Mouse (Mus musculus): ENCODE measurements around the gene Maged1. TPM values are rescaled to one million over a fixed set of nuclear protein-coding genes. Genes with fewer than 3 reads are reported as not detected.

The Maged1 gene
- 135 and 136 TPM in 2 replicates for polyA plus RNA-seq (2012; rRNA removed)

DNA sequence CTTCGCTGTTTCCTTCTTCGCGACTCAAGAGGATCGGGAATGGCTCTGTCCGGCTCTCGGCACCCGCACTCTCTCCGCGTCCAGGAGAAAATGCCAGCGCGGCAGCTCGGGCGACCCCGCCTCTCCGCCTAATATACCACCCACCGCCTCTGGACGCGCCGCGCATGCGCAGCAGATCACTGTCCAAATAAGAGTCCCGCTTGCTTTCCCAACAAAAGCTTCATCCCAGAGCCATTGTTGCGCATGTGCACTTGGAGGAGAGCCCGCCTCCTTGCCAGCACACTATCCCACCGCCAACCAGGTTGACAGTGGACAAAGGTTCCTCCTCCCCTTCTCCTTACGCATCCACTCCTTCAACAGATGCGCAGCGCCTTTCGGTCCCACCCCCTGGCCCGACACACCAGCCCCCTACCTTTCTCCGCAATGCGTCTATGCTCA lies at the start of gene Maged1:
Maged1 (minus strand) TSS at position 226 of the 438 bp plus-strand sequence.

Other genes starting within 250 kb of the Maged1 start
- gene Fam90a1b, start 175.4 kb downstream of the Maged1 start, polyA plus RNA-seq (2012; rRNA removed): not detected in 2 replicates
- 3.3 and 4.3 TPM in 2 replicates for gene Apoo, start 175.0 kb downstream of the Maged1 start, polyA plus RNA-seq (2012; rRNA removed)
- gene Gspt2, start 93.9 kb upstream of the Maged1 start, polyA plus RNA-seq (2012; rRNA removed): 3.1 and 3.5 TPM in 2 replicates
- gene Zxdb, start 182.4 kb upstream of the Maged1 start, polyA plus RNA-seq (2012; rRNA removed): 2.2 and 2.4 TPM in 2 replicates

Data from colon, adult 2 months (tissue).